ENCODE assay signal across 12 mouse cellular contexts in the genomic region with DNA sequence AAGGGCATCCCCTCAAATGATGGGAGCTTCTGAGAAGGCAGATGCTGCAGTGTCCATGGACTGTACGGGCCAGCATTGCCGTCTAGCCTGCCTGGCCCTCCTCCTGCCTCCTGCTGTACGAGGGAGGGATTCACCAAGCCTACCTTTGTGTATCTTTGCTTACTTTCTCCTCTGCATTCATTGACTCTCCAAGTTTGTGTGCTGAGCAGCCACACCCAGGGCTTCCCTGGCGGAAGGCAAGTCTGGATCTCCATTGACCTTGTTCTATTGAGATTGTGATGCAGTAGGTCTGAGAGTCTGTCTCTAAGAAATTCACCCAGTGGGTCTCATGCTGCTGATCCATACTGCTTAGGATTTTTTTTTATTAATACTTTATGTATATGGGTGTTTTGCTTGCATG.
"Had no signal": no experiment of that assay in that cellular context is flagged by ENCODE, and none has a peak within 500 bp of the region (broad histone marks: within the 10 kb centered on the region; RNA-seq: fewer than 3 reads in every experiment).

No protein-coding gene starts in this region.

- H3K9ac ChIP-seq: limb, embryonic 13.5 days; liver, embryonic 14.5 days; neural tube, embryonic 13.5 days had no signal

- ATAC-seq: intestine, embryonic 16.5 days had no signal

- H3K4me3 ChIP-seq: limb, embryonic 13.5 days; neural tube, embryonic 13.5 days had no signal

- DNase-seq: kidney, adult 8-10 months; kidney, postnatal 25 days; left cerebral cortex, postnatal 4 days; lung, adult 18-20 months; right cerebral cortex, adult 18-20 months; right cerebral cortex, postnatal 25 days; thymus, adult 18-20 months; thymus, postnatal 14 days had no signal

- H3K27ac ChIP-seq: limb, embryonic 13.5 days; liver, embryonic 14.5 days; neural tube, embryonic 13.5 days had no signal

- H3K4me2 ChIP-seq: limb, embryonic 13.5 days; neural tube, embryonic 13.5 days had no signal

- H3K27me3 ChIP-seq: limb, embryonic 13.5 days; neural tube, embryonic 13.5 days had no signal

- H3K9me3 ChIP-seq: limb, embryonic 13.5 days; neural tube, embryonic 13.5 days had no signal
